Mouse (Mus musculus) hindbrain, embryonic 14.5 days (tissue): Measurements from ENCODE around the gene Chac1. TPM values are rescaled to one million over a fixed set of nuclear protein-coding genes. Genes with fewer than 3 reads are reported as not detected.
A peak's percentile ranks its signal among the peaks of the same experiment; 100 is the strongest.

Experiments
- ATAC-seq: fragments of 200-750 bp; cut with Nextera tagmentation; 2 replicates; pipeline ENCODE4 v1.8.0; 2017; ENCODE audit warnings: moderate number of reproducible peaks, mild to moderate bottlenecking, moderate TSS enrichment, moderate library complexity; ENCODE audit not compliant: low FRiP score
- DNase-seq: peaks from one replicate; pipeline ENCODE4 v3.0.0-alpha.2; 2015; ENCODE audit warnings: low spot score
- H3K27ac ChIP-seq: fragments of 300-500 bp; sonication (generic); 2 replicates; pipeline ENCODE4 v1.5.1; 2014; ENCODE audit warnings: mild to moderate bottlenecking, moderate library complexity
- H3K27me3 ChIP-seq: fragments of 300-500 bp; sonication (generic); 2 replicates; pipeline ENCODE4 v1.6.1; 2014; ENCODE audit warnings: mild to moderate bottlenecking, low read length, mixed read lengths; ENCODE audit not compliant: control insufficient read depth, insufficient read depth
- H3K36me3 ChIP-seq: fragments of 300-500 bp; sonication (generic); replicated peaks from 2 replicates; pipeline ENCODE4 v1.6.1; 2014; ENCODE audit not compliant: control insufficient read depth, insufficient read depth
- H3K4me1 ChIP-seq: fragments of 300-500 bp; sonication (generic); replicated peaks from 2 replicates; pipeline ENCODE4 v1.6.1; 2014; ENCODE audit warnings: antibody characterized with exemption, low read length, mixed read lengths; ENCODE audit not compliant: control insufficient read depth, insufficient read depth
- H3K4me2 ChIP-seq: fragments of 300-500 bp; sonication (generic); replicated peaks from 2 replicates; pipeline ENCODE4 v1.6.1; 2014; ENCODE audit warnings: mild to moderate bottlenecking, moderate library complexity
- H3K4me3 ChIP-seq: fragments of 300-500 bp; sonication (generic); replicated peaks from 2 replicates; pipeline ENCODE4 v1.5.1; 2014; ENCODE audit warnings: mild to moderate bottlenecking, low read length
- H3K9ac ChIP-seq: fragments of 300-500 bp; sonication (generic); 2 replicates; pipeline ENCODE4 v1.6.1; 2014
- H3K9me3 ChIP-seq: fragments of 300-500 bp; sonication (generic); 2 replicates; pipeline ENCODE4 v1.6.1; 2016; ENCODE audit warnings: low read length; ENCODE audit not compliant: control insufficient read depth
- WGBS: fragments of 180-500 bp; shearing (Covaris S2); extraction: QIAGEN DNeasy Blood & Tissue Kit; methylation state at CpG from one replicate; pipeline ENCODE4 v1.1.7; 2014; 5-methylcytosine and 5-hydroxymethylcytosine counted together
- polyA plus RNA-seq: library from polyadenylated mRNA; unstranded; fragments of >200 nt; fragmentation: Nextera tagmentation; extraction: Ambion mirVana; gene quantifications from 2 replicates; pipeline ENCODE4 v1.2.1, GENCODE M21; 2014

Chac1 gene
- polyA plus RNA-seq, 1 experiment from 2014 or later, result 8.8 TPM

DNA sequence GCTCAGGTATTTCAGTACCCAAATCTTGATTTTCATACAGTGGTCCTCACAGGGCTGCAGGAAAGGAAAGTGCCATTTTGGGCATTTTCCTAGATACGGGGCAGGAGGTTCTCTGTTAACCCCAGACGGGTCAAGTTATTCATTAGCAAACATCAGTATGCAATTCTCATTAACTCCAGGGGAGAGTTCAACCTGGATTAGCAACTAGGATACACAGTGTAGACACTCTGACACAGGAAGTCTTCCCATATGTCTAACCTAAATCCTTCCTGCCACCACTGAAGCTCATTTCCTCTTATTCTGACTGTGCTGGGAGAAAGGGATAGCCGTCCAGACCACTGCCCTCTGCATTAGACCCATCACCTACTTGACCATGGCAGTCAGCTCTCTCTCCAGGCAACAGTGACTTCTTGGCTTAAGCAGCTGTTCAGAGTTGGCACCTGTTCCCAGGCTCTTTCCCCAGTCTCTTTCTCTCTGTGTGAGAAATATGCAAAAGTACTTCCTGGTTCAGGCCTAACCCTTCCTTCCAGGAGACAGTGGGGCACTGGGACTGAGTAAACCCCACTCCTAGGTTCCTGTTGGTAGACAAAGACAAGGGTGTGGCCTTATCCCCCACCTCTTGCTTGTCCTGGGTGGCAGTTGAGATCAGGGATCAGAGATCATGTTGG, 32.9 kb upstream of the Chac1 start:
- H3K36me3 ChIP-seq, result no peaks in the 10 kb centered on the region
- no peak overlapping the region for H3K27ac ChIP-seq
- 69% methylated on average over 3 of the region's 3 CpGs for WGBS
- peaks cover 82% of the 10 kb centered on the region for H3K27me3 ChIP-seq
- no peak overlapping the region for H3K4me2 ChIP-seq
- H3K4me3 ChIP-seq, result no peak overlapping the region
- H3K9ac ChIP-seq, result no peak overlapping the region
- peaks cover 18% of the 10 kb centered on the region for H3K4me1 ChIP-seq
- DNase-seq, result no peak
- no peaks in the 10 kb centered on the region for H3K9me3 ChIP-seq
- no peak for ATAC-seq

- Histone ChIP-seq H3K4me3 (no peak overlapping the region), H3K4me2 (no peak overlapping the region), H3K9me3 (no peaks in the 10 kb centered on the region), H3K27me3 (peaks cover 87% of the 10 kb centered on the region), H3K36me3 (no peaks in the 10 kb centered on the region), H3K4me1 (peaks cover 28% of the 10 kb centered on the region), H3K9ac (no peak overlapping the region), H3K27ac (no peak overlapping the region)
- ATAC-seq (no peak), DNase-seq (no peak)
- 68% methylated on average over 8 of the region's 8 CpGs for WGBS
Observed at GRCm38 (mm10) chr2:119320571-119320970, 30.5 kb upstream of the Chac1 start.

GRCm38 (mm10) chr2:119321771-119322586, 29.1 kb upstream of the Chac1 start:
- H3K4me1 ChIP-seq, result peaks cover 41% of the 10 kb centered on the region
- no peak overlapping the region for H3K27ac ChIP-seq
- no peaks in the 10 kb centered on the region for H3K36me3 ChIP-seq
- H3K4me2 ChIP-seq, result peak overlapping the region; percentile 70
- H3K9ac ChIP-seq, result peak overlapping the region; percentile 49
- H3K9me3 ChIP-seq, result no peaks in the 10 kb centered on the region
- DNase-seq, result no peak
- 2% methylated on average over 48 of the region's 48 CpGs for WGBS
- H3K4me3 ChIP-seq, result peak overlapping the region; percentile 32
- peak; percentile 67; the same call in 1 of the 2 replicates for ATAC-seq
- H3K27me3 ChIP-seq, result peaks cover 94% of the 10 kb centered on the region

DNA sequence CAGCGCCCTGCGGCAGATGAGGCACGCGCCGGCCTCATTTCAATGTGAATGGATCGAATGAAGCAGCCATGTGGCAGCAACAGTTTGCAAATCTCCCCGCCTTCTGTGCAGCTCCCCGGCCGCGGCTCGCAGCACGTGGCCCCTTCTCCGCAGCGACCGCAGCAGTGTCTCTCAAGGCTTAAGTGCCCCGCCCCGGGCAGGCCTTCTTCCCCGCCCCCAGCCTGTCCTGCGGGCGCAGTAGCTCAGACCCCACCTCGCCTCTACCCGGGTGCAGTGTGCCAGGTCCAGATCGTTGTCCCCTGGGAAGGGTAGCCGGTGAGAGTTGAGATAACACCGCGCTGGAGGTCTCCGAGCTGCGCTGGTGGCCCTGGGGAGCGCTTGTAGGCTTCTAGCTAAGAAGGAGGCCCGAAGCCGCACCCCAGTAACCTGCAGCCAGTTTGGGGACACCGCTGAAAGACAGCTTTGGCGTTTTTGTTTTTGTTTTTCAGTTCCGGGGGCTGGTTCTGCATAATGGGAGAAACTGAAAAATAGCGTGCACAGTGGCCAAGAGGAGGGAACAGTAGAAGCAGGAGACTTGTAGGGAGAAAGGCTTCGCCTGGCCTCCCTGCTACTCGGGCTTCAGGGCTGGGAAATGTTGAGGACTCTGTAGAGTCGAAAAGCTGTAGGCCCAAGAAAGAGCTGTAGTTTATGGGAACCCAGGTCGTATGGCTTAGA, 28.3 kb upstream of the Chac1 start:
- H3K27ac ChIP-seq, result no peak overlapping the region
- 2% methylated on average over 39 of the region's 39 CpGs for WGBS
- peak overlapping the region; percentile 70 for H3K4me2 ChIP-seq
- peaks cover 94% of the 10 kb centered on the region for H3K27me3 ChIP-seq
- peak overlapping the region; percentile 49 for H3K9ac ChIP-seq
- DNase-seq, result peak; percentile 71
- peaks cover 44% of the 10 kb centered on the region for H3K4me1 ChIP-seq
- H3K9me3 ChIP-seq, result no peaks in the 10 kb centered on the region
- peak overlapping the region; percentile 32 for H3K4me3 ChIP-seq
- ATAC-seq, result no peak
- no peaks in the 10 kb centered on the region for H3K36me3 ChIP-seq

- ATAC-seq, result no peak
- Histone ChIP-seq H3K9ac (no peak overlapping the region), H3K4me1 (peaks cover 44% of the 10 kb centered on the region), H3K4me2 (peak overlapping the region; percentile 89), H3K9me3 (no peaks in the 10 kb centered on the region), H3K27ac (no peak overlapping the region), H3K27me3 (peaks cover 96% of the 10 kb centered on the region), H3K4me3 (no peak overlapping the region; the same call in 1 of the 2 replicates), H3K36me3 (no peaks in the 10 kb centered on the region)
- under 1% methylated on average over 32 of the region's 32 CpGs for WGBS
- DNase-seq, result no peak
Observed at GRCm38 (mm10) chr2:119323866-119324575, 27.0 kb upstream of the Chac1 start.

DNA sequence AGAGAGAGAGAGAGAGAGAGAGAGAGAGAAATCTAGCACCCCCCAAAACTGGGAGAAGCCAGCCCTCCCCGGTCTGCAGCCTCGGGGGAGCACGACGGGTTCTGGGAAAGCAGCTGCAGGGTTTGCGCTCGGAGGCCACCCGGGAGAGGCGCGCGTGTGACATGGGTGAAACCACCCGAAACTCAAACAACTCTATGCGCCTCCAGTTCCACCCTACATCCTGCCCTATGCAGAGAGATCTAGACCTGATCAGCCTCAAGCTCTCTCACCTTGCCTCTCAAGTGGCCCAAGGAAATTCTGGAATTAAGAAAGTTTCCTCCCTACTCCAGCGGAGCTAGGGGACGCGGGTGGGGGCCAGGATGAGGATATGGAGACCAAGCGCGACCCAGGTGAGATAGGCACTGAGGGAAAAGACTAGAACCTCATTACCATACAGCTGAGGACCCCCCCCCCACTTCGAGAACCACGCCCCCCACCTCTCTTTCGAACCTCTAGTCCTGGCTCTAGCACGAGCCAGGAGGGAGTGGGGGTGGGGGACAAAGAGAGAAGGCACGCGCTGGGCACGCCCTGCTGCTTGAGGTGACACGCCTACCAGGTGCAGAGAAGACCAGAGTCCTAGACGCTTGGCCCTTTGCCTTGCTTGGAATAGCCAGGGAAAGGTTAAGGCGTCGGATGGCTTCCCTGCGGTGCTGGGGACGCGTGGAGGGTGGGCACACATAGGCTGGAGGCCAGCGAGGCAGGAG, 26.3 kb upstream of the Chac1 start:
- Histone ChIP-seq H3K9ac (no peak overlapping the region), H3K4me1 (peaks cover 44% of the 10 kb centered on the region), H3K4me3 (peak overlapping the region; percentile 43), H3K27me3 (peaks cover 98% of the 10 kb centered on the region), H3K4me2 (peak overlapping the region; percentile 89), H3K36me3 (no peaks in the 10 kb centered on the region), H3K9me3 (no peaks in the 10 kb centered on the region), H3K27ac (no peak overlapping the region)
- no peak for ATAC-seq
- DNase-seq, result no peak
- under 1% methylated on average over 32 of the region's 32 CpGs for WGBS

DNA sequence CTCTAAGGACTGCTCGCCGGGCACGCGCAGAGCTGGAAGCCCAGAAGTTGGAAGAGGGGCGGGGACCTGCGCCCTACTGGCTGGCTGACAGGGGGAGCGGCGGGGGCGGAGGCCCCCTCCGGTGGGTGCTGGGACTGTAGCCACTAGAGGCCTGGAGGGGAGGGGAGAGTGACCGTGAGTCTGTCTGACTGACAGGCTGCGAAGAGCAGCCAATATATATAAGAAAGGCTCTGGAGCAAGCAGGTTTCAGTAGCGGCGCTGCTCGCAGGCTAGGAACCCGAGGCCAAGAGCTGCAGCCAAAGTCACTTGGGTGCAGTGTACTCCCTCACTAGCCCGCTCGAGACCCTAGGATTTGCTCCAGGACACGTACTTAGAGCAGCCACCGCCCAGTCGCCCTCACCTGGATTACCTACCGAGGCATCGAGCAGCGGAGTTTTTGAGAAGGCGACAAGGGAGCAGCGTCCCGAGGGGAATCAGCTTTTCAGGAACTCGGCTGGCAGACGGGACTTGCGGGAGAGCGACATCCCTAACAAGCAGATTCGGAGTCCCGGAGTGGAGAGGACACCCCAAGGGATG, 25.4 kb upstream of the Chac1 start, which contains the start of gene Dll4:
TSS of gene Dll4 (plus strand) at position 217 of the 576 bp plus-strand sequence.
- peaks cover 100% of the 10 kb centered on the region for H3K27me3 ChIP-seq

More for the DNA sequence above, 25.4 kb upstream of the Chac1 start, which contains the start of gene Dll4:
- ATAC-seq, result no peak
- no peak for DNase-seq
- Histone ChIP-seq H3K36me3 (no peaks in the 10 kb centered on the region), H3K9ac (peak within 1 kb of the TSS; percentile 58), H3K9me3 (no peaks in the 10 kb centered on the region), H3K4me2 (peak within 1 kb of the TSS; percentile 89), H3K4me1 (peaks cover 44% of the 10 kb centered on the region), H3K27ac (no peak within 1 kb of the TSS), H3K4me3 (peak within 1 kb of the TSS; percentile 43)
- 1% methylated on average over 33 of the region's 33 CpGs for WGBS
